Mouse (Mus musculus): Measurements from ENCODE around the gene Exoc3l4. TPM values are rescaled to one million over a fixed set of nuclear protein-coding genes. Genes with fewer than 3 reads are reported as not detected.

Gene Exoc3l4
- total RNA-seq, 1 experiment = 5.6 TPM

GRCm38 (mm10) chr12:111373411-111373810, 43.4 kb upstream of the Exoc3l4 start:
- in situ Hi-C loops (cut with MboI; ENCODE audit: low sequenced_read_pairs in 2 of 2, unreplicated experiment in 2 of 2) = no loop called here
- H3K4me1 ChIP-seq (ENCODE audit: control insufficient read depth in 2 of 2, insufficient read depth in 2 of 2, low read length in 2 of 2, poor library complexity in 1 of 2) = peaks cover 7 to 11% of the 10 kb centered on the region in 2 experiments
- TF ChIP-seq MAFK (IDR thresholded peaks at IDR 0.05; ENCODE audit: insufficient read depth, low read depth, low read length) (no peak), HCFC1 (IDR thresholded peaks at IDR 0.05; ENCODE audit: borderline replicate concordance, insufficient read depth, low read length) (no peak), ZC3H11A (IDR thresholded peaks at IDR 0.05; ENCODE audit: borderline replicate concordance, low read depth, low read length) (no peak), ZNF384 (IDR thresholded peaks at IDR 0.05; ENCODE audit: low read depth, low read length) (no peak), CHD2 (IDR thresholded peaks at IDR 0.05; ENCODE audit: low read depth, low read length) (no peak)
- H3K4me3 ChIP-seq (ENCODE audit: insufficient read depth in 1 of 2, low read depth in 1 of 2, low read length in 2 of 2, poor library complexity in 1 of 2, severe bottlenecking in 1 of 2) = no peak overlapping the region
- H3K27ac ChIP-seq (ENCODE audit: insufficient read depth, low read depth, low read length, poor library complexity, severe bottlenecking) = no peak overlapping the region
- DNase-seq (ENCODE audit: low read depth, low spot score) = no peak
- H3K9ac ChIP-seq (ENCODE audit: insufficient read depth, low read depth, low read length, poor library complexity, severe bottlenecking) = no peak overlapping the region
- H3K9me3 ChIP-seq (ENCODE audit: control insufficient read depth, insufficient read depth, low read depth, low read length) = no peaks in the 10 kb centered on the region
- H3K36me3 ChIP-seq (ENCODE audit: control insufficient read depth, insufficient read depth, low read length, poor library complexity, severe bottlenecking) = no peaks in the 10 kb centered on the region

- H3K4me1 ChIP-seq (ENCODE audit: control insufficient read depth in 2 of 2, insufficient read depth in 2 of 2, low read length in 2 of 2, poor library complexity in 1 of 2) = peaks cover 7 to 12% of the 10 kb centered on the region in 2 experiments
These were observed 42.1 kb upstream of the Exoc3l4 start for GRCm38 (mm10) chr12:111374727-111375126.

GRCm38 (mm10) chr12:111375559-111375958, 41.3 kb upstream of the Exoc3l4 start:
- peak overlapping the region; percentile 27; the same call in 1 of the 2 replicates for H3K9ac ChIP-seq (ENCODE audit: insufficient read depth, low read depth, low read length, poor library complexity, severe bottlenecking)
- H3K9me3 ChIP-seq (ENCODE audit: control insufficient read depth, insufficient read depth, low read depth, low read length) = no peaks in the 10 kb centered on the region
- no peak for DNase-seq (ENCODE audit: low read depth, low spot score)
- H3K4me3 ChIP-seq (ENCODE audit: insufficient read depth in 1 of 2, low read depth in 1 of 2, low read length in 2 of 2, poor library complexity in 1 of 2, severe bottlenecking in 1 of 2) = peak overlapping the region; percentile 9 to 82; a peak in 1 of 4 replicates
- no peak for TF ChIP-seq HCFC1 (IDR thresholded peaks at IDR 0.05; ENCODE audit: borderline replicate concordance, insufficient read depth, low read length)
- H3K36me3 ChIP-seq (ENCODE audit: control insufficient read depth, insufficient read depth, low read length, poor library complexity, severe bottlenecking) = no peaks in the 10 kb centered on the region
- in situ Hi-C loops (cut with MboI; ENCODE audit: low sequenced_read_pairs in 2 of 2, unreplicated experiment in 2 of 2) = no loop called here
- no peak overlapping the region for H3K27ac ChIP-seq (ENCODE audit: insufficient read depth, low read depth, low read length, poor library complexity, severe bottlenecking)
- peaks cover 5 to 7% of the 10 kb centered on the region in 2 experiments for H3K4me1 ChIP-seq (ENCODE audit: control insufficient read depth in 2 of 2, insufficient read depth in 2 of 2, low read length in 2 of 2, poor library complexity in 1 of 2)

More at GRCm38 (mm10) chr12:111374727-111375126, 42.1 kb upstream of the Exoc3l4 start:
- Histone ChIP-seq H3K4me3 (ENCODE audit: insufficient read depth in 1 of 2, low read depth in 1 of 2, low read length in 2 of 2, poor library complexity in 1 of 2, severe bottlenecking in 1 of 2) (no peak overlapping the region), H3K9me3 (ENCODE audit: control insufficient read depth, insufficient read depth, low read depth, low read length) (no peaks in the 10 kb centered on the region), H3K9ac (ENCODE audit: insufficient read depth, low read depth, low read length, poor library complexity, severe bottlenecking) (no peak overlapping the region), H3K27ac (ENCODE audit: insufficient read depth, low read depth, low read length, poor library complexity, severe bottlenecking) (no peak overlapping the region), H3K36me3 (ENCODE audit: control insufficient read depth, insufficient read depth, low read length, poor library complexity, severe bottlenecking) (no peaks in the 10 kb centered on the region)
- in situ Hi-C loops (cut with MboI; ENCODE audit: low sequenced_read_pairs in 2 of 2, unreplicated experiment in 2 of 2) = no loop called here
- TF ChIP-seq ZNF384 (IDR thresholded peaks at IDR 0.05; ENCODE audit: low read depth, low read length) (no peak), ZC3H11A (IDR thresholded peaks at IDR 0.05; ENCODE audit: borderline replicate concordance, low read depth, low read length) (no peak), CHD2 (IDR thresholded peaks at IDR 0.05; ENCODE audit: low read depth, low read length) (no peak), MAFK (IDR thresholded peaks at IDR 0.05; ENCODE audit: insufficient read depth, low read depth, low read length) (no peak), HCFC1 (IDR thresholded peaks at IDR 0.05; ENCODE audit: borderline replicate concordance, insufficient read depth, low read length) (no peak)
- no peak for DNase-seq (ENCODE audit: low read depth, low spot score)

- Histone ChIP-seq H3K36me3 (ENCODE audit: control insufficient read depth, insufficient read depth, low read length, poor library complexity, severe bottlenecking) (no peaks in the 10 kb centered on the region), H3K9me3 (ENCODE audit: control insufficient read depth, insufficient read depth, low read depth, low read length) (no peaks in the 10 kb centered on the region), H3K4me3 (ENCODE audit: insufficient read depth in 1 of 2, low read depth in 1 of 2, low read length in 2 of 2, poor library complexity in 1 of 2, severe bottlenecking in 1 of 2) (peak overlapping the region; percentile 79 to 82; a peak in 3 of 4 replicates), H3K27ac (ENCODE audit: insufficient read depth, low read depth, low read length, poor library complexity, severe bottlenecking) (no peak overlapping the region), H3K9ac (ENCODE audit: insufficient read depth, low read depth, low read length, poor library complexity, severe bottlenecking) (peak overlapping the region; percentile 27; the same call in 1 of the 2 replicates), H3K4me1 (ENCODE audit: control insufficient read depth in 2 of 2, insufficient read depth in 2 of 2, low read length in 2 of 2, poor library complexity in 1 of 2) (peaks cover 5 to 6% of the 10 kb centered on the region in 2 experiments)
- no peak for DNase-seq (ENCODE audit: low read depth, low spot score)
- TF ChIP-seq ZNF384 (IDR thresholded peaks at IDR 0.05; ENCODE audit: low read depth, low read length) (no peak), CHD2 (IDR thresholded peaks at IDR 0.05; ENCODE audit: low read depth, low read length) (no peak), ZC3H11A (IDR thresholded peaks at IDR 0.05; ENCODE audit: borderline replicate concordance, low read depth, low read length) (no peak), MAFK (IDR thresholded peaks at IDR 0.05; ENCODE audit: insufficient read depth, low read depth, low read length) (no peak), HCFC1 (IDR thresholded peaks at IDR 0.05; ENCODE audit: borderline replicate concordance, insufficient read depth, low read length) (no peak)
- in situ Hi-C loops (cut with MboI; ENCODE audit: low sequenced_read_pairs in 2 of 2, unreplicated experiment in 2 of 2) = no loop called here
These were observed 40.8 kb upstream of the Exoc3l4 start for GRCm38 (mm10) chr12:111376053-111376452.

- Histone ChIP-seq H3K9ac (ENCODE audit: insufficient read depth, low read depth, low read length, poor library complexity, severe bottlenecking) (peak overlapping the region; percentile 82), H3K27ac (ENCODE audit: insufficient read depth, low read depth, low read length, poor library complexity, severe bottlenecking) (peak overlapping the region; percentile 14; the same call in 1 of the 2 replicates), H3K4me1 (ENCODE audit: control insufficient read depth in 2 of 2, insufficient read depth in 2 of 2, low read length in 2 of 2, poor library complexity in 1 of 2) (peaks cover 5 to 6% of the 10 kb centered on the region in 2 experiments), H3K36me3 (ENCODE audit: control insufficient read depth, insufficient read depth, low read length, poor library complexity, severe bottlenecking) (no peaks in the 10 kb centered on the region), H3K9me3 (ENCODE audit: control insufficient read depth, insufficient read depth, low read depth, low read length) (no peaks in the 10 kb centered on the region), H3K4me3 (ENCODE audit: insufficient read depth in 1 of 2, low read depth in 1 of 2, low read length in 2 of 2, poor library complexity in 1 of 2, severe bottlenecking in 1 of 2) (peak overlapping the region; percentile 79 to 82)
- no peak for DNase-seq (ENCODE audit: low read depth, low spot score)
- in situ Hi-C loops (cut with MboI; ENCODE audit: low sequenced_read_pairs in 2 of 2, unreplicated experiment in 2 of 2) = no loop called here
- TF ChIP-seq ZC3H11A (IDR thresholded peaks at IDR 0.05; ENCODE audit: borderline replicate concordance, low read depth, low read length) (no peak), ZNF384 (IDR thresholded peaks at IDR 0.05; ENCODE audit: low read depth, low read length) (no peak), MAFK (IDR thresholded peaks at IDR 0.05; ENCODE audit: insufficient read depth, low read depth, low read length) (no peak), HCFC1 (IDR thresholded peaks at IDR 0.05; ENCODE audit: borderline replicate concordance, insufficient read depth, low read length) (no peak), CHD2 (IDR thresholded peaks at IDR 0.05; ENCODE audit: low read depth, low read length) (no peak)
These were observed 39.9 kb upstream of the Exoc3l4 start for GRCm38 (mm10) chr12:111376826-111377331.

Data from ES-E14 (cell line).